Mouse (Mus musculus) erythroblast, embryonic 14.5 days (primary cell): Measurements from ENCODE around the gene Gmppb. TPM values are rescaled to one million over a fixed set of nuclear protein-coding genes. Genes with fewer than 3 reads are reported as not detected.

Experiments used
- H3K27me3 ChIP-seq: 2 replicates; pipeline ENCODE4 v1.6.1; 2012; ENCODE audit warnings: inconsistent platforms; ENCODE audit not compliant: control insufficient read depth
- H3K36me3 ChIP-seq: 2 replicates; pipeline ENCODE4 v1.6.1; 2012; ENCODE audit warnings: mild to moderate bottlenecking, inconsistent platforms; ENCODE audit not compliant: control insufficient read depth
- H3K4me1 ChIP-seq: 2 replicates; pipeline ENCODE4 v1.6.1; 2012; ENCODE audit warnings: inconsistent platforms; ENCODE audit not compliant: control insufficient read depth
- H3K4me3 ChIP-seq: replicated peaks from 2 replicates; pipeline ENCODE3; 2012; ENCODE audit warnings: moderate library complexity, mild to moderate bottlenecking, inconsistent platforms
- H3K9me3 ChIP-seq: 2 replicates; pipeline ENCODE4 v1.6.1; 2012; ENCODE audit warnings: low read length, inconsistent platforms, mixed read lengths; ENCODE audit not compliant: control insufficient read depth
- GATA1 ChIP-seq: IDR thresholded peaks from 2 replicates; pipeline ENCODE4 v1.6.1; 2012; ENCODE audit warnings: low read length, inconsistent platforms, mixed read lengths
- TAL1 ChIP-seq: IDR thresholded peaks from 3 replicates; pipeline ENCODE4 v1.6.1; 2012; ENCODE audit warnings: low read length, inconsistent platforms, mixed read lengths
- polyA plus RNA-seq: library from polyadenylated mRNA; stranded (reverse); fragments of >175 nt; gene quantifications from 2 replicates; pipeline ENCODE4 v1.2.3, GENCODE M21; 2012

The Gmppb gene
- polyA plus RNA-seq, 1 experiment: 0.61 TPM

GRCm38 (mm10) chr9:108067900-108068299 is 18.9 kb downstream of the Gmppb start:
- H3K4me1 ChIP-seq: peaks cover 73% of the 10 kb centered on the region
- TF ChIP-seq GATA1 (no peak), TAL1 (no peak)
- H3K27me3 ChIP-seq: no peaks in the 10 kb centered on the region
- no peaks in the 10 kb centered on the region for H3K9me3 ChIP-seq
- no peak overlapping the region for H3K4me3 ChIP-seq
- peaks cover 100% of the 10 kb centered on the region for H3K36me3 ChIP-seq

GRCm38 (mm10) chr9:108069007-108069406 is 20.0 kb downstream of the Gmppb start:
- Histone ChIP-seq H3K9me3 (no peaks in the 10 kb centered on the region), H3K27me3 (no peaks in the 10 kb centered on the region), H3K36me3 (peaks cover 100% of the 10 kb centered on the region), H3K4me1 (peaks cover 76% of the 10 kb centered on the region), H3K4me3 (no peak overlapping the region)
- TF ChIP-seq TAL1: no peak
- TF ChIP-seq GATA1: no peak

- no peaks in the 10 kb centered on the region for H3K27me3 ChIP-seq
- TF ChIP-seq TAL1: no peak
- TF ChIP-seq GATA1: no peak
- H3K36me3 ChIP-seq: peaks cover 100% of the 10 kb centered on the region
- H3K9me3 ChIP-seq: no peaks in the 10 kb centered on the region
- no peak overlapping the region for H3K4me3 ChIP-seq
- peaks cover 79% of the 10 kb centered on the region for H3K4me1 ChIP-seq
Measured at GRCm38 (mm10) chr9:108069529-108069928, 20.5 kb downstream of the Gmppb start.

- peaks cover 98% of the 10 kb centered on the region for H3K36me3 ChIP-seq
- peaks cover 77% of the 10 kb centered on the region for H3K4me1 ChIP-seq
- no peak overlapping the region for H3K4me3 ChIP-seq
- no peaks in the 10 kb centered on the region for H3K27me3 ChIP-seq
- no peaks in the 10 kb centered on the region for H3K9me3 ChIP-seq
- TF ChIP-seq TAL1: no peak
Measured at GRCm38 (mm10) chr9:108071801-108072200, 22.8 kb downstream of the Gmppb start.

GRCm38 (mm10) chr9:108072481-108072924 is 23.5 kb downstream of the Gmppb start:
- TF ChIP-seq GATA1: no peak
- peaks cover 98% of the 10 kb centered on the region for H3K36me3 ChIP-seq
- H3K4me3 ChIP-seq: no peak overlapping the region
- H3K9me3 ChIP-seq: no peaks in the 10 kb centered on the region
- no peaks in the 10 kb centered on the region for H3K27me3 ChIP-seq
- peaks cover 78% of the 10 kb centered on the region for H3K4me1 ChIP-seq

GRCm38 (mm10) chr9:108073141-108073930 is 24.3 kb downstream of the Gmppb start:
- Histone ChIP-seq H3K36me3 (peaks cover 98% of the 10 kb centered on the region), H3K9me3 (no peaks in the 10 kb centered on the region), H3K4me3 (peak overlapping the region; percentile 10), H3K27me3 (no peaks in the 10 kb centered on the region), H3K4me1 (peaks cover 78% of the 10 kb centered on the region)
- TF ChIP-seq GATA1 (no peak), TAL1 (no peak)

- H3K27me3 ChIP-seq: no peaks in the 10 kb centered on the region
- no peaks in the 10 kb centered on the region for H3K9me3 ChIP-seq
- TF ChIP-seq TAL1: no peak
- TF ChIP-seq GATA1: no peak
- peaks cover 88% of the 10 kb centered on the region for H3K4me1 ChIP-seq
- H3K36me3 ChIP-seq: peaks cover 90% of the 10 kb centered on the region
- peak within 1 kb of the TSS; percentile 92 for H3K4me3 ChIP-seq
Measured at GRCm38 (mm10) chr9:108080168-108080567, 31.1 kb downstream of the Gmppb start, which contains the start of gene Mst1. TSS of gene Mst1 (plus strand) at chr9:108080436.

- H3K4me1 ChIP-seq: peaks cover 93% of the 10 kb centered on the region
- no peaks in the 10 kb centered on the region for H3K27me3 ChIP-seq
- no peak for TF ChIP-seq GATA1
- TF ChIP-seq TAL1: no peak
- peak overlapping the region; percentile 63 for H3K4me3 ChIP-seq
- peaks cover 91% of the 10 kb centered on the region for H3K36me3 ChIP-seq
- H3K9me3 ChIP-seq: no peaks in the 10 kb centered on the region
Measured at GRCm38 (mm10) chr9:108082549-108082948, 33.5 kb downstream of the Gmppb start.

- peaks cover 93% of the 10 kb centered on the region for H3K4me1 ChIP-seq
- H3K36me3 ChIP-seq: peaks cover 91% of the 10 kb centered on the region
- no peaks in the 10 kb centered on the region for H3K27me3 ChIP-seq
- H3K4me3 ChIP-seq: peak within 1 kb of the TSS; percentile 63
- H3K9me3 ChIP-seq: no peaks in the 10 kb centered on the region
- peak; percentile 39; the same call in 1 of the 3 replicates for TF ChIP-seq TAL1
- TF ChIP-seq GATA1: no peak
Measured at GRCm38 (mm10) chr9:108082988-108083431, 34.0 kb downstream of the Gmppb start, which contains the start of gene Rnf123. TSS of gene Rnf123 (minus strand) at chr9:108083346.
